Mouse (Mus musculus) testis, postnatal 14 days (tissue): ENCODE data around the gene Specc1.
"Not testable (repeated sequence)": the region's sequence is repeated elsewhere in the genome, so short reads cannot be mapped to it uniquely, and the experiment has no call there.

Source experiments
- DNase-seq: peaks from one replicate; pipeline ENCODE4 v3.0.0; 2021; ENCODE audit warnings: low spot score

Specc1 gene

GRCm38 (mm10) chr11:61956572-61957295 lies at the start of gene Specc1:
Gene Specc1, plus strand, starts transcription at chr11:61956763.
- peak; percentile 90 for DNase-seq

GRCm38 (mm10) chr11:61908315-61908714 lies 48.2 kb upstream of the Specc1 start:
- DNase-seq: no peak

DNA sequence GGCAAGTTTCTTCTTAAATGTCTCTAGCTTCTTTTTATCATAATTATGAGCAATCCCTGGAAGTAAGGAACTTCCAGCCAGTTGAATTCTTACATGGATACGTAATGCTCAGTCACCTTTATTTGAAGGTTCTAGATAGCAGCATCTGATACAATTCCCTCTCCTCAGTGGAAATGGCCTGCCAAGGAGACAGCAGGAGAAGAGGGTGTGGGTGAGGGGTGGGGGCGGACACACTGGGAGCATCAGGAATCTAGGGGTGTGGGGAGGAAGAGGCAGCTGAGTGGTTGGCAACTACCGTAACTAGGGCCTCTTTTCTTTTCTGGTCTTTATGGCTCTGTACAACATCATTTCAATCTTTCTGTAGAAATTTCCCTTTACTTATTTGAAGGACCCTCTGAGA lies 36.9 kb upstream of the Specc1 start:
- no peak for DNase-seq

GRCm38 (mm10) chr11:61923309-61923708 lies 33.3 kb upstream of the Specc1 start:
- DNase-seq: no peak

- DNase-seq: no peak
Observed at GRCm38 (mm10) chr11:61929323-61930097, 27.1 kb upstream of the Specc1 start.

DNA sequence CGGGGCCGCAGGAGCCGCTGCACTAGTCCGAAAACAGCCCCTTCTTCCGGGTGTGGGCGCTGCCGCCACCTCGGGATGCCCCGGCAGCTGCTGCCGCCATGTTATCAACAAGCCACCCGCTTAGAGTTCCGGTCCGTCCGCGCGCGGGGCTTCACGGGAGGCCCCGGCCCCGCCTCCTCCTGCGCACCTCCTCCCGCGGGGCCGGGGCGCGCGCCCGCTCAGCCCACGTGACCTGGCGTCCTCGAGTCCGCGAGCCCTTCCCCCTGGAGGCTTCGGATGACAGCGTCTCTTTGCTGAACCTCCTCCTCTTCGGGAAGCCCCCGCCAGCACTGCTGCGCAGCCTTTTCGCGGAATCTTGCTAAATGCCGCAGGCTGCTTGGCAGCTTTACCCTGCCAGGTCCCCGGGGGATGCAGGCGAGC lies 26.5 kb upstream of the Specc1 start, which contains the start of gene Akap10:
Akap10 (minus strand) TSS at position 155 of the 420 bp plus-strand sequence.
- peak; percentile 95 for DNase-seq

DNA sequence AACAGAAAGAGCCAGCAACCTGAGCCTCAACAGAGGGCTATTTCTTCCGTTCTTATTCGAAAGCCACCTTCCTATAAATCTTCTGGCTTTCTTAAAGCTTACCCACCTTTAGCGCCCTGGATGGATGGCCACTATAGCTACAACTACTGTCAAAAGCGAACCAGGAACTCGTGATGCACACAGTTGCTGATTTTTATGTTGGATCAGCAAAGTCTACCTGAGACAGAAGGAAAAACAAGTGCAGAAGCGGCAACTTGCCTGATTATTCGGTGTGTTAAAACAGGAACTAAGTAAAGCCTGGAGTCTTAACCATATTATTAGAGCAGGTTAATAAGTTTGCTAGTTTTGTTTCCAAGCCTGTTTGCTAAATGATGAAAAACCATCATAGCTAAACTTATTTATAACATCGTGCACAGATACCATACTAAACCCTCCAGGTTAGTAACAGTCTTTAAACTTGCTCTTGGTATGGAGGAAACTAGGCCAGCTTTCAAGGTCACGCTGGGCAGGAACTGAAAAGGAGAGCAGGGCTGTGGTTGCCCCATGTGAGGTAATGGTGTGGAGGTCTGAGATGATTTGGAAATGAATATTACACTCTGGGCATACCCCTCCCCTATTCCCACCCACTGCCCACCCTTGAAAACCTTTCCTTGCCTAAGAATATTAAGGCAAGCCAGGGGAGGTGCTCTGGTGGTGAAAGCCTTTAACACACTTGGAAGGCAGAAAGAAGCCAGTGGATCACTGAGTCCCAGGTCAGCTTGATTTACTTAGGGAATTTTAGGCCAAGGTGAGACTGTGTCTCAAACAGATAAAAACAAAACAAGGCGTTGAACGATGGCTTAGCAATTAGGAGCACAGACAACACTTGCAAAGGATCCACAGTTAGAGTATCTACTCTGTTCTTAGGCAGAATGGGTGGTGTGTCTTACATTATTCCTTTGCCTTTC lies 25.6 kb upstream of the Specc1 start:
- DNase-seq: no peak

GRCm38 (mm10) chr11:61937761-61938160 lies 18.8 kb upstream of the Specc1 start:
- DNase-seq: no peak

GRCm38 (mm10) chr11:61942903-61943302 lies 13.7 kb upstream of the Specc1 start:
- no peak for DNase-seq

GRCm38 (mm10) chr11:61944417-61944816 lies 12.1 kb upstream of the Specc1 start:
- DNase-seq: no peak

DNA sequence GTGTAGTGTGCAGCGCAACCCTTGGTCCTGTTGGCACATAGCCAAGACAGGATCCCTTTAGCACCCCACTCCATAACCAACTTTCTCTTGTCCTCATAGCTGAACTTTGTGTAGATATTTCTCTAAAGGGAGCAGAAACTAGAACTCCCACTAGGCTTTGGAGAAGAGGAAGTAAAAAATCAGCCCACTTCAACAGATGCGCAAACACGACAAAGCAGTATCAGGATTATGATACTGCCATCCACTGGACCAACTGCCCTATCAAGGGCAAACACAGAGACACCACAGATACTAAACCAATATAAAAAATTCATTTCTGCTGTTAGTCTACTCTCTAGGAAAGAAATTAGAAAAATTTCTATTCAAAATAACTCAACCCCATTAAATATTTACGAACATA lies 10.0 kb upstream of the Specc1 start:
- no peak for DNase-seq

GRCm38 (mm10) chr11:61949315-61949714 lies 7.2 kb upstream of the Specc1 start:
- DNase-seq: no peak

DNA sequence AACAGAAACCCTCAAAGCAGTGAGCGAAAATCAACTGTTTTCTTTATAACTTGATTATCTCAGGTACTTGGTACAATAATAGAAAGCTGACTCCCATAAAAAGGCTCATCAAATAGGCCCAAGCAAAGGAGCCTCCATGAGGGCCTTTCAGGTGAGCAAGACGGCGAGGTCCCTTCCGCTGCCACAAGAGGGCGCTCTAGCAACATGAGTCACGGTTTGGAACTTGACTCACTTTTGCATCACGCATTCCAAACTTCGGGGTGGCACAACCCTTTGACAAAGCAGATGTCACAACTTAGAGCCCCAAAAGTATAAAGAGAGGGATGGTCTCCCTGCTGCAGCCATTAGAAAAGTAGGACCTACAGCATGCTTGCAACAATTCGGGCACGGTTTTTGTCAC lies 5.9 kb upstream of the Specc1 start:
- peak; percentile 82 for DNase-seq

DNA sequence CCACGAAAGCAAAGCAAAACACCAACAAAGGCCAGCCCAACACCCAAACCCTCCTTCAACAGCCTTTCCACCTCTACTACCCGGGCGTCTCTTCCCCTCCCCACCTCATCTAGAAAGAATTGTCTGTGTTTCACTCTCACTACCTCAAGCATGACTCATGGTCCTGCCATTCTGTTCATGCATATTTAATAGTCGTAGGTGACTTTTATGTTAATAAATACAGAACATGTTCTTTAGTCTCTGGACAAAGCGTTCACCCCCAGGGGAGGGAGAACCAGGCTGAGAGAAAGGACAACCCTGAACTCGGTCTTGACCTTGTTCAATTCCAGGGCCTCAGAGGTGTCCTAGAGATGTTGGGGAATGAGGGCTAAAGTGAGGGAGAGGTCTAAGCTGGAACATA lies 1.4 kb upstream of the Specc1 start:
- no peak for DNase-seq

- no peak for DNase-seq
Observed at GRCm38 (mm10) chr11:61955951-61956350, 612 bp upstream of the Specc1 start.

- DNase-seq: no peak
Observed at GRCm38 (mm10) chr11:61957296-61957813, 792 bp downstream of the Specc1 start.

GRCm38 (mm10) chr11:61958706-61959105 lies 2.1 kb downstream of the Specc1 start:
- not testable (repeated sequence) for DNase-seq

DNA sequence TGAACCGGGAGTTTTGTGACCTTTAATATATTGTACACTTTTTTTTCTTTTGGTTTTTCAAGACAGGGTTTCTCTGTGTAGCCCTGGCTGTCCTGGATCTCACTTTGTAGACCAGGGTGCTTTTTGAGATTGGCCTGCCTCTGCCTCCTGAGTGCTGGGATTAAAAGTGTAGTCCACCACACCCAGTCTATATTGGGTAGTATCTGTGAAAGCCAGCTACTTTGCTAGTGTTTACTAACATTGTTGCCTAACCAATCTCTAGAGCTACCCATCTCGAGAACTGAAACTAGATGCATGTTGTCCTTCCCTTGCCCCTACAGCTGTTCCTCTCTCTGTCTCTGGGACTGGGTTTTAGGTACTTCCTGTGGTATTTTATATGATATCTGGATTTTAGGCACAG lies 3.5 kb downstream of the Specc1 start:
- DNase-seq: no peak

- DNase-seq: no peak
Observed at GRCm38 (mm10) chr11:61962684-61963083, 6.1 kb downstream of the Specc1 start.

DNA sequence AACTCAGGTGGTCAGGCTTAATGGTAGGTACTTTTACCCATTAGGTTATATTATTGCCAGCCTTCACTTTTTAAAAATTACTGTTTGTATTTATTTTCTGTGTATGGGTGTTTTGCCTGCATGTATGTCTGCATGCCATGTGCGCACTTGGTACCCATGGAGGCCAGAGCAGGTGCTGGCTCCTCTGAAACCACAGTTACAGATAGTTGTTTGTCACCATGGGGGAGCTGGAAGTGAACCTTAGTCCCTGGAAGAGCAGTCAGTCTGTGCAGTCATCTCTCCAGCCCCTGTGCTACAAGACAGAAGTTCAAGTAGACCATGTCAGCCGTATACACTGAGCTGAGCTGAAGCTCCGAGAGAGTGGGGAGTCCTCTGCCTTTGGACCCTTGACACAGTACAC lies 6.6 kb downstream of the Specc1 start:
- no peak for DNase-seq

GRCm38 (mm10) chr11:61964611-61965010 lies 8.0 kb downstream of the Specc1 start:
- no peak for DNase-seq

DNA sequence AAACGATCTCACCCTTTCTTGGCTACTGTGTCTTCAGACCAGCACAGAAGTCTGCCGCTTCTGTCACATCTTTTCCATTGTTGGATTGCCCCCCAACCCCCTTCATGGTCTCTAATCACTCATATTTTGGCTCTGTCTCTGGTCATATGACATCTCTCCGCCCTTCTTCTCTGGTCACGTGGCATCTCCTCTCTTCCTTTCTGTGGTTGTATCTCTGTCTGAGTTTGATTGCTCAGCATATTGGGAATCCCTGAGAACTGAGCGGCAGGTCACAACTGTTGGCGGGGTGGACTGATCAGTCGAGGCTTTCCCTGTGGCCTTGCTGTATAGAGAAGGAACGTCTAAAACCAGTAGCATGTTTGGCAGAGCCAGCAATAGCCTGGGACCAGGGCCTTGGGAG lies 10.5 kb downstream of the Specc1 start:
- DNase-seq: no peak
